Mouse (Mus musculus) retina, embryonic 14.5 days (tissue): ENCODE measurements around the gene Cib3.

Experiments
- DNase-seq: peaks from one replicate; pipeline ENCODE4 v3.0.0-alpha.2; 2015; ENCODE audit warnings: low spot score

Cib3 gene

GRCm38 (mm10) chr8:72210222-72210621 is 2.4 kb downstream of the Cib3 start:
- no peak for DNase-seq

GRCm38 (mm10) chr8:72208582-72208981 is 4.1 kb downstream of the Cib3 start:
- DNase-seq, result no peak

- no peak for DNase-seq
Measured at GRCm38 (mm10) chr8:72197997-72198396, 14.6 kb downstream of the Cib3 start.

GRCm38 (mm10) chr8:72192065-72192464 is 20.6 kb downstream of the Cib3 start:
- no peak for DNase-seq

GRCm38 (mm10) chr8:72190215-72190539 is 22.5 kb downstream of the Cib3 start:
- DNase-seq, result no peak

GRCm38 (mm10) chr8:72189417-72190214 is 23.0 kb downstream of the Cib3 start, which contains the start of gene Hsh2d:
Gene Hsh2d, plus strand, starts transcription at chr8:72189638.
- DNase-seq, result no peak

- no peak for DNase-seq
Measured at GRCm38 (mm10) chr8:72187793-72188331, 24.8 kb downstream of the Cib3 start.

GRCm38 (mm10) chr8:72183554-72184202 is 29.0 kb downstream of the Cib3 start:
- DNase-seq, result no peak

- peak; percentile 77 for DNase-seq
Measured at GRCm38 (mm10) chr8:72177346-72177925, 35.2 kb downstream of the Cib3 start.

- DNase-seq, result no peak
Measured at GRCm38 (mm10) chr8:72169681-72170249, 42.9 kb downstream of the Cib3 start.

GRCm38 (mm10) chr8:72169098-72169668 is 43.5 kb downstream of the Cib3 start:
- no peak for DNase-seq

GRCm38 (mm10) chr8:72162821-72163220 is 49.8 kb downstream of the Cib3 start:
- no peak for DNase-seq

- DNase-seq, result peak; percentile 99
Measured at GRCm38 (mm10) chr8:72160707-72161697, 51.6 kb downstream of the Cib3 start, which contains the start of gene Rab8a. Gene Rab8a, plus strand, starts transcription at chr8:72161200.

GRCm38 (mm10) chr8:72160007-72160406 is 52.6 kb downstream of the Cib3 start:
- DNase-seq, result peak; percentile 7

GRCm38 (mm10) chr8:72158726-72159125 is 53.9 kb downstream of the Cib3 start:
- no peak for DNase-seq

- no peak for DNase-seq
Measured at GRCm38 (mm10) chr8:72158096-72158495, 54.5 kb downstream of the Cib3 start.
